Mouse (Mus musculus): ENCODE measurements at regions not wholly inside any gene's neighbourhood (a gene's known extent, or its start where the extent isn't known, plus 50 kb on each side); places are given as distances from the start of the nearest gene placed in this dataset.

- Histone ChIP-seq H3K4me2 (no peak overlapping the region), H3K9ac (ENCODE audit: low read depth, low read length) (no peak overlapping the region), H3K27ac (ENCODE audit: low read depth, low read length) (no peak overlapping the region), H3K9me3 (ENCODE audit: control insufficient read depth, low read length) (peaks cover 4% of the 10 kb centered on the region; the same call in 1 of the 2 replicates), H3K36me3 (ENCODE audit: control insufficient read depth, insufficient read depth, low read length) (no peaks in the 10 kb centered on the region), H3K4me1 (replicated peaks; ENCODE audit: control insufficient read depth, insufficient read depth, low read length) (no peaks in the 10 kb centered on the region), H3K27me3 (replicated peaks; ENCODE audit: control insufficient read depth, insufficient read depth, low read length) (no peaks in the 10 kb centered on the region), H3K4me3 (ENCODE audit: low read depth, low read length) (no peak overlapping the region)
- DNase-seq (ENCODE audit: low spot score) = no peak
- WGBS = 73% methylated on average over 7 of the region's 15 CpGs
- ATAC-seq (replicated peaks; ENCODE audit: low FRiP score) = no peak; the same call in 1 of the 2 replicates
These were observed 88.6 kb downstream of the Inhba start for GRCm38 (mm10) chr13:16100253-16100652.

- H3K9ac ChIP-seq (ENCODE audit: low read depth, low read length) = no peak overlapping the region
- no peak overlapping the region for H3K4me2 ChIP-seq
- 61% methylated on average over 2 of the region's 2 CpGs for WGBS
- H3K27me3 ChIP-seq (replicated peaks; ENCODE audit: control insufficient read depth, insufficient read depth, low read length) = no peaks in the 10 kb centered on the region
- H3K4me1 ChIP-seq (replicated peaks; ENCODE audit: control insufficient read depth, insufficient read depth, low read length) = no peaks in the 10 kb centered on the region
- no peaks in the 10 kb centered on the region for H3K9me3 ChIP-seq (ENCODE audit: control insufficient read depth, low read length)
- no peaks in the 10 kb centered on the region for H3K36me3 ChIP-seq (ENCODE audit: control insufficient read depth, insufficient read depth, low read length)
- H3K27ac ChIP-seq (ENCODE audit: low read depth, low read length) = no peak overlapping the region
- H3K4me3 ChIP-seq (ENCODE audit: low read depth, low read length) = no peak overlapping the region
- DNase-seq (ENCODE audit: low spot score) = no peak
- ATAC-seq (replicated peaks; ENCODE audit: low FRiP score) = no peak
These were observed 103.2 kb downstream of the Inhba start for GRCm38 (mm10) chr13:16114837-16115236.

GRCm38 (mm10) chr13:16146686-16147085, 135.0 kb downstream of the Inhba start:
- no peak overlapping the region for H3K27ac ChIP-seq (ENCODE audit: low read depth, low read length)
- H3K9ac ChIP-seq (ENCODE audit: low read depth, low read length) = no peak overlapping the region
- no peaks in the 10 kb centered on the region for H3K9me3 ChIP-seq (ENCODE audit: control insufficient read depth, low read length)
- H3K27me3 ChIP-seq (replicated peaks; ENCODE audit: control insufficient read depth, insufficient read depth, low read length) = no peaks in the 10 kb centered on the region
- H3K4me3 ChIP-seq (ENCODE audit: low read depth, low read length) = no peak overlapping the region
- H3K4me1 ChIP-seq (replicated peaks; ENCODE audit: control insufficient read depth, insufficient read depth, low read length) = no peaks in the 10 kb centered on the region
- no peaks in the 10 kb centered on the region for H3K36me3 ChIP-seq (ENCODE audit: control insufficient read depth, insufficient read depth, low read length)
- DNase-seq (ENCODE audit: low spot score) (no peak), ATAC-seq (replicated peaks; ENCODE audit: low FRiP score) (no peak)
- no peak overlapping the region for H3K4me2 ChIP-seq

- Histone ChIP-seq H3K4me2 (no peak overlapping the region), H3K4me3 (ENCODE audit: low read depth, low read length) (no peak overlapping the region), H3K36me3 (ENCODE audit: control insufficient read depth, insufficient read depth, low read length) (no peaks in the 10 kb centered on the region), H3K9me3 (ENCODE audit: control insufficient read depth, low read length) (no peaks in the 10 kb centered on the region), H3K27me3 (replicated peaks; ENCODE audit: control insufficient read depth, insufficient read depth, low read length) (no peaks in the 10 kb centered on the region), H3K9ac (ENCODE audit: low read depth, low read length) (no peak overlapping the region), H3K27ac (ENCODE audit: low read depth, low read length) (no peak overlapping the region), H3K4me1 (replicated peaks; ENCODE audit: control insufficient read depth, insufficient read depth, low read length) (no peaks in the 10 kb centered on the region)
- WGBS = 77% methylated on average over 1 of the region's 1 CpGs
- ATAC-seq (replicated peaks; ENCODE audit: low FRiP score) = no peak
- no peak for DNase-seq (ENCODE audit: low spot score)
These were observed 143.3 kb downstream of the Inhba start for GRCm38 (mm10) chr13:16154926-16155325.

GRCm38 (mm10) chr13:16165204-16165894, 153.7 kb downstream of the Inhba start:
- H3K4me3 ChIP-seq (ENCODE audit: low read depth, low read length) = no peak overlapping the region
- no peaks in the 10 kb centered on the region for H3K36me3 ChIP-seq (ENCODE audit: control insufficient read depth, insufficient read depth, low read length)
- DNase-seq (ENCODE audit: low spot score) (no peak), ATAC-seq (replicated peaks; ENCODE audit: low FRiP score) (no peak)
- H3K4me2 ChIP-seq = no peak overlapping the region
- H3K9me3 ChIP-seq (ENCODE audit: control insufficient read depth, low read length) = no peaks in the 10 kb centered on the region
- H3K9ac ChIP-seq (ENCODE audit: low read depth, low read length) = no peak overlapping the region
- WGBS = 64% methylated on average over 5 of the region's 5 CpGs
- H3K27me3 ChIP-seq (replicated peaks; ENCODE audit: control insufficient read depth, insufficient read depth, low read length) = no peaks in the 10 kb centered on the region
- no peak overlapping the region for H3K27ac ChIP-seq (ENCODE audit: low read depth, low read length)
- H3K4me1 ChIP-seq (replicated peaks; ENCODE audit: control insufficient read depth, insufficient read depth, low read length) = no peaks in the 10 kb centered on the region

- no peak for ATAC-seq (replicated peaks; ENCODE audit: low FRiP score)
- no peak for DNase-seq (ENCODE audit: low spot score)
- Histone ChIP-seq H3K36me3 (ENCODE audit: control insufficient read depth, insufficient read depth, low read length) (no peaks in the 10 kb centered on the region), H3K27me3 (replicated peaks; ENCODE audit: control insufficient read depth, insufficient read depth, low read length) (no peaks in the 10 kb centered on the region), H3K9ac (ENCODE audit: low read depth, low read length) (no peak overlapping the region), H3K4me2 (no peak overlapping the region), H3K4me1 (replicated peaks; ENCODE audit: control insufficient read depth, insufficient read depth, low read length) (no peaks in the 10 kb centered on the region), H3K4me3 (ENCODE audit: low read depth, low read length) (no peak overlapping the region), H3K9me3 (ENCODE audit: control insufficient read depth, low read length) (no peaks in the 10 kb centered on the region), H3K27ac (ENCODE audit: low read depth, low read length) (no peak overlapping the region)
- 92% methylated on average over 1 of the region's 1 CpGs for WGBS
These were observed 185.0 kb downstream of the Inhba start for GRCm38 (mm10) chr13:16196692-16197091.

- WGBS = 64% methylated on average over 1 of the region's 1 CpGs
- Histone ChIP-seq H3K27ac (ENCODE audit: low read depth, low read length) (no peak overlapping the region), H3K4me2 (no peak overlapping the region), H3K4me3 (ENCODE audit: low read depth, low read length) (no peak overlapping the region), H3K9ac (ENCODE audit: low read depth, low read length) (no peak overlapping the region), H3K36me3 (ENCODE audit: control insufficient read depth, insufficient read depth, low read length) (no peaks in the 10 kb centered on the region), H3K9me3 (ENCODE audit: control insufficient read depth, low read length) (no peaks in the 10 kb centered on the region), H3K4me1 (replicated peaks; ENCODE audit: control insufficient read depth, insufficient read depth, low read length) (no peaks in the 10 kb centered on the region), H3K27me3 (replicated peaks; ENCODE audit: control insufficient read depth, insufficient read depth, low read length) (no peaks in the 10 kb centered on the region)
- no peak for DNase-seq (ENCODE audit: low spot score)
- ATAC-seq (replicated peaks; ENCODE audit: low FRiP score) = no peak
These were observed 188.4 kb downstream of the Inhba start for GRCm38 (mm10) chr13:16200046-16200445.

GRCm38 (mm10) chr13:16203147-16203546, 191.5 kb downstream of the Inhba start:
- no peaks in the 10 kb centered on the region for H3K4me1 ChIP-seq (replicated peaks; ENCODE audit: control insufficient read depth, insufficient read depth, low read length)
- ATAC-seq (replicated peaks; ENCODE audit: low FRiP score) (no peak), DNase-seq (ENCODE audit: low spot score) (no peak)
- no peaks in the 10 kb centered on the region for H3K27me3 ChIP-seq (replicated peaks; ENCODE audit: control insufficient read depth, insufficient read depth, low read length)
- H3K4me3 ChIP-seq (ENCODE audit: low read depth, low read length) = no peak overlapping the region
- no peak overlapping the region for H3K27ac ChIP-seq (ENCODE audit: low read depth, low read length)
- no peaks in the 10 kb centered on the region for H3K36me3 ChIP-seq (ENCODE audit: control insufficient read depth, insufficient read depth, low read length)
- no peaks in the 10 kb centered on the region for H3K9me3 ChIP-seq (ENCODE audit: control insufficient read depth, low read length)
- H3K4me2 ChIP-seq = no peak overlapping the region
- WGBS = 74% methylated on average over 3 of the region's 3 CpGs
- no peak overlapping the region for H3K9ac ChIP-seq (ENCODE audit: low read depth, low read length)

- 61% methylated on average over 5 of the region's 5 CpGs for WGBS
- Histone ChIP-seq H3K36me3 (ENCODE audit: control insufficient read depth, insufficient read depth, low read length) (no peaks in the 10 kb centered on the region), H3K4me3 (ENCODE audit: low read depth, low read length) (no peak overlapping the region), H3K9me3 (ENCODE audit: control insufficient read depth, low read length) (no peaks in the 10 kb centered on the region), H3K27me3 (replicated peaks; ENCODE audit: control insufficient read depth, insufficient read depth, low read length) (no peaks in the 10 kb centered on the region), H3K4me1 (replicated peaks; ENCODE audit: control insufficient read depth, insufficient read depth, low read length) (no peaks in the 10 kb centered on the region), H3K9ac (ENCODE audit: low read depth, low read length) (no peak overlapping the region), H3K27ac (ENCODE audit: low read depth, low read length) (no peak overlapping the region), H3K4me2 (no peak overlapping the region)
- no peak for DNase-seq (ENCODE audit: low spot score)
- ATAC-seq (replicated peaks; ENCODE audit: low FRiP score) = no peak
These were observed 192.4 kb downstream of the Inhba start for GRCm38 (mm10) chr13:16204097-16204496.
